Mouse (Mus musculus) adipocyte (in vitro differentiated cells): Measurements from ENCODE around the gene Copz2.
A peak's percentile ranks its signal among the peaks of the same experiment; 100 is the strongest.

Source experiments
- DNase-seq: peaks from one replicate; pipeline ENCODE4 v3.0.0-alpha.2; 2016; ENCODE audit warnings: low spot score

The Copz2 gene

GRCm38 (mm10) chr11:96902639-96903635 lies 53.3 kb downstream of the Copz2 start:
- peak; percentile 68 for DNase-seq

GRCm38 (mm10) chr11:96906431-96907161 lies 56.9 kb downstream of the Copz2 start:
- peak; percentile 50 for DNase-seq

- no peak for DNase-seq
Measured at GRCm38 (mm10) chr11:96908594-96908993, 58.9 kb downstream of the Copz2 start.

GRCm38 (mm10) chr11:96910003-96910402 lies 60.3 kb downstream of the Copz2 start:
- peak; percentile 85 for DNase-seq
